In the genomic region with DNA sequence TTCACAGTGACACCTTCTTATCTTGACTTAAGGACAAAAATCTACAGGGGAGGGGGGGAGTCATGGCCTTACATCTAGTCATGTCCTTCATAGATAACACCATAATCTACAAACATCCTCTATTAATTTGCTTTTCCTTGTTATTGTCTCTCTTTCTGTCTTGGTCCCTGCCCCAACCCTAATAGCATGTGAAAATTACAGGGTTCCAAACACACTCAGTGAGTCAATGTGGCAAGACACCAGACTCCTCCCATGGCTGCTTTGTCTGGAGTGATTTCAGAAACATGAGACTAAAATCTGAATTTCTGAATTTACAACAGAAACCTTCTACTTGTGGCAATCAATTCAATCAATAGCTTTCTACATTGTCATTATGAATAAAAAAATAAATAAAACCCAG, we compare ENCODE assay signal across 19 mouse cellular contexts.
"Had no signal": no experiment of that assay in that cellular context is flagged by ENCODE, and none has a peak within 500 bp of the region (broad histone marks: within the 10 kb centered on the region; RNA-seq: fewer than 3 reads in every experiment).

No protein-coding gene starts in this region.

- H3K9ac ChIP-seq: limb, embryonic 12.5 days; limb, embryonic 15.5 days; liver, embryonic 14.5 days; liver, postnatal 0 days; lung, embryonic 14.5 days; midbrain, embryonic 12.5 days had no signal

- H3K4me2 ChIP-seq: limb, embryonic 12.5 days; limb, embryonic 15.5 days; liver, embryonic 11.5 days; lung, embryonic 14.5 days; midbrain, embryonic 12.5 days had no signal

- H3K27me3 ChIP-seq: limb, embryonic 12.5 days; limb, embryonic 15.5 days; midbrain, embryonic 12.5 days had no signal

- H3K36me3 ChIP-seq: limb, embryonic 12.5 days; limb, embryonic 15.5 days; midbrain, embryonic 12.5 days had no signal

- ATAC-seq: liver, postnatal 0 days; lung, postnatal 0 days had no signal

- H3K4me1 ChIP-seq: limb, embryonic 15.5 days; midbrain, embryonic 12.5 days had no signal

- DNase-seq: kidney, adult 8-10 months; kidney, postnatal 14 days; kidney, postnatal 4 days; left cerebral cortex, postnatal 4 days; liver, postnatal 0 days; lung, embryonic 14.5 days; right cerebral cortex, adult 18-20 months; right cerebral cortex, postnatal 4 days; thymus, adult 2 months; thymus, postnatal 14 days; thymus, postnatal 4 days had no signal

- H3K27ac ChIP-seq: limb, embryonic 12.5 days; limb, embryonic 15.5 days; liver, embryonic 14.5 days; macrophage; midbrain, embryonic 12.5 days; stomach, postnatal 0 days had no signal

- H3K4me3 ChIP-seq: limb, embryonic 12.5 days; limb, embryonic 15.5 days; midbrain, embryonic 12.5 days had no signal

- H3K9me3 ChIP-seq: limb, embryonic 12.5 days; limb, embryonic 15.5 days; midbrain, embryonic 12.5 days had no signal
